Mouse (Mus musculus) brain, embryonic 14.5 days (tissue): ENCODE measurements around the gene Exph5. TPM values are rescaled to one million over a fixed set of nuclear protein-coding genes. Genes with fewer than 3 reads are reported as not detected.
A peak's percentile ranks its signal among the peaks of the same experiment; 100 is the strongest.

Experiments
- DNase-seq: peaks from one replicate; pipeline ENCODE4 v3.0.0-alpha.2; 2011; ENCODE audit warnings: low read depth
- CTCF ChIP-seq: fragments of 200-500 bp; IDR thresholded peaks from 2 replicates; pipeline ENCODE4 v1.5.1; 2012; ENCODE audit warnings: inconsistent platforms, mild to moderate bottlenecking, moderate library complexity, borderline replicate concordance; ENCODE audit not compliant: insufficient read depth, insufficient read length; ENCODE audit errors: extremely low read depth
- POLR2A ChIP-seq: fragments of 200-500 bp; IDR thresholded peaks from 2 replicates; pipeline ENCODE4 v1.6.1; 2012; ENCODE audit warnings: mild to moderate bottlenecking, inconsistent platforms, borderline replicate concordance; ENCODE audit not compliant: poor library complexity, insufficient read depth, insufficient read length, severe bottlenecking; ENCODE audit errors: extremely low read depth
- polyA plus RNA-seq: library from polyadenylated mRNA; depleted of rRNA; stranded (reverse); fragments of >200 nt; gene quantifications from 2 replicates; pipeline ENCODE4 v1.2.3, GENCODE M21; 2012; rRNA removed

The Exph5 gene
- polyA plus RNA-seq, 1 experiment: 0.23 TPM

DNA sequence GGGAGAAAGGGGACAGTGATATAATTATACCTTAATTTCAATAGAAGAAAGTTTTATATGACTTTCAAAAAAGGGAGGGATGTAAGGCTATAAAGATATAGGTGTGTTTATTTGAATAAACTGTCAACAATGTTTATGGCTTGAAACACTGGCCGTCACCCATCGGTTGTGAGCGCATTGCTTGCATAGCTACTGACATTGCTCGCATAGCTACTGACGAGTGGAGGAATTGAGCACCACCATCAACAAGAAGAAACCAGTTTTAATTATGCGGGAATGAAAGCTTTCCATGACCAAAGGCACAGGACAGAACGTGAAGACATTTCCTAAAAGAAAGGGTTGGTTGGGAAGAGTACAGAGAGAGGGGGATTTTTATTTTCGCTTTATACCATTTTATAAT is 99.7 kb downstream of the Exph5 start:
- no peak for TF ChIP-seq POLR2A
- TF ChIP-seq CTCF: no peak
- no peak for DNase-seq

DNA sequence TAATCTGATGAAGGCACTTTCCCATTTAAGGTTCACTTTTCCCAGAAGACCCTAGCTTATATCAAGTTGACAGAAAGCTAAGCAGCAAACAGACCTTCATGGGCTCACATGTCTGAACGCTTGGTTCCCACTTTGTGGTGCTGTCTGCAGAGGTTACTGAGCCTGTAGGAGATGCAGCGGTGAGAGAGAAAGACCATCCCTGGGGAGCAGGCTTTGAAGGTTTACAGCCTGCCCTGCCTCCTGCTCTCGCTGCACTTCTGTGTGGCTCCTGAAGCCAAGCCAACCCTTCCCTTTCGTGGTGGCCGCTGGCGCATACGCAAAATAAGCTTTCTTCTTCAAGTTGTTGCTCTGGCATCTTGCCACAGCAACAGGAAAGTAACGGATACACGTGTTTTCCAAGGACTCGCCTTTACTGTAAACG is 100.8 kb downstream of the Exph5 start, which contains the start of gene 4930550C14Rik:
Gene 4930550C14Rik, plus strand, starts transcription at position 35 of the 421 bp plus-strand sequence.
- DNase-seq: peak; percentile 72
- TF ChIP-seq POLR2A: no peak
- TF ChIP-seq CTCF: no peak

DNA sequence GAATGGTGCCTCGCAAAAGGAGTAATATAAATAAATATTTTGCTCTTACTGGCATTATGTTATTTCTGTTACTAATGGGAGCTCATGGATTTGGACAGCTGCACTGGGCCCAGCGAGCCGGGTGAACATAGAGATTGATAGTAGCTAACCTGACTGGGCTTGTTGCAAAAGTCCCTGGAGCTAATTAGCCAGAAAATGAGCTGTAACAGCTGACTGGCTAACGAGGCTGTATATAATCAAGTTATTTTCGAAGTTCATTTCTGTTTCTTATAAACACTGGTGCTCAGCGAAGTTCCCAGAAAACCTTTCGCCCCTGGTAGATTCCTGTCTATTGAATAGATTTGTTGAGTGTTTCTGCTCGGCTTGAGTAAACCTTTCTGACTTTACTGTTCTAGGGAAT is 101.5 kb downstream of the Exph5 start:
- peak; percentile 55 for DNase-seq
- no peak for TF ChIP-seq POLR2A
- no peak for TF ChIP-seq CTCF

DNA sequence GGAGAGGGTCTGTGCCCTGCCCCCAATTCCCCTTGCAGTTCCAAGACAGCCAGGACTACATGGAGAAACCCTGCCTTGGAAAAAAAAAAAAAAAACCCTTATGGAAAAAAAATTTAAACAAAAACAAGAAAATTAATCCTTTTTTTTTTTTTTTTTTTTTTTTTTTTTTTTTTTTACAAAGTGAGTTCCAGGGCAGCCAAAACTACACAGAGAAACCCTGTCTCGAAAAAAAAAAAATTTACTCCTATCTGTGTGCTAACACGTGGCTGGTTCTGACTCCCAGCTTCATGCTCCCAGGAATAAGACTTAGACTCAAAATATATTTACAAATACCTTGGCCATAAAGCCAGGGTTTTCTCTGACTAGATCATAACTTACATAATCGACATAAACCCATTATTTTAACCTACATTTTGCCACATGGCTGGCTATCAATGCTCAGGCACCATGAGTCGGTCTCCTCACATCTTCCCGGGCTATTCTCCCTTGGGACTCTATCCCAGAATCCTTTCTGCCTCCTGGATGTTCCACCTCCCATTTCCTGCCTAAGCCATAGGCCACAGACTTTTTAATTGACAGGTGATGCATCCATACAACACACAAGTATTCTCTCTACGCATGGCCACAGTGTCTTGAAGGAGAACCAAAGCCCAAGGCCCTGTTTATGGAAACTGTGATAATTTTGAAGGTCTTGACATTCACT is 102.7 kb downstream of the Exph5 start:
- DNase-seq: peak; percentile 67
- no peak for TF ChIP-seq CTCF

DNA sequence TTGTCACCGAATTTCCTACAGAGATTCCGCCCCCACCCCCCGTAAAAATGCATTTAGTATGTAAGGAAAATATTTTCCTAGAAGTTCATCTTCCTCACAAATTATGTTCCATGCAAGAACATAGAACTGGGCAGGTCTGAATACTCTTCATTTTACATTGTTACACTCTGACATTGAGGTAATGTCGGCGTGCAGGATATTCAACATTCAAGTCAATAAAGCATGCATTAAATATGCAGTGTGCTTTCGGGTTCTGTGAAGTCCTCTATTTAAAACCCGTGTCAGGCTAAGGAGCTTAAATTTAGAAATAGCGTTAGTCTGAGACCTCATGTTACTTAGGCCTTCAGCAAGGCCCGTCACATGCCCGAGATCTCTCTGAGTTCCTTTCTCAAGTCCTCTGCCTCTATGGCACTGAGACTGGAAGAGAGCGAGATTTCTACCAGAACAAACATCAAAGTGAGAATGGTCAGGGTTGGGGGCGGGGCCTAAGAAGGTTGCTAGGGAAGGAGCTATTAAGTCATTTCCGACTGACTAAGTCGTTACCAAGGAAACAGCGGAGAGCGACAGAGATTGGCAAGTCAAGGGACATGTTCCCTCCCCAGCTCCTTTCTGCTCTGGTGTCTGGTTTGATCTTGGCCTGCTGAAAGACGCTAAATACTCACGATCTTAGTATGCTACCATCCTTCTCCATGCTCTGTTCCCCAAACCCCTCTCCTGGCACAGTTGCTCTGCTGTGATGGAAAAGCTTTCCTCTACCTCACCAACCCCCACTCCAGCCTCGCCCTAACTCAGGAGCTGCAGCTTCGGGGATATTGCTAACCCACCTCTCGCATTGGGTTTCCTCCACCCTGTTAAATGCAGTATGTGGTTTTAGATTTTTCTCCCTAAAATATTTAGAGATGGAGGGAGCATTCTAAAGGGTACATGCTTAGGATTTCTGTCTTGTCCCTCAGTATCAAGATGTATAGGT is 103.6 kb downstream of the Exph5 start:
- no peak for TF ChIP-seq POLR2A
- no peak for TF ChIP-seq CTCF

DNA sequence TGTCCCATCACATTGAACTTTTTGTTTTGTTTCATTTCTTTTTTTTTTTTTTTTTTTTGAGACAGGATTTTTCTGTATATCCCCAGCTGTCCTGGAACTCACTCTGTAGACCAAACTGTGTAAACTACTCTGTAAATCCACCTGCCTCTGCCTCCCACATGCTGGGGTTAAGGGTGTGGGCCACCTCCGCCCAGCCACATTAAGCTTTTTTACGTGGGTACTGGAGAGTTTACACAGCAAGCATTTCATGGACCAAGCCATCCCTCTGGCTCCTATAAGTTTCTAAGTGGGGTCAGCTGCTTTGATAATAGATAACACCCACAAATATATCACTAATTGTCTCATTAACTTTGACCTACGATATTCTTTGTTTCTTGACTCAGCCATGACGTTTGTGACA is 107.1 kb downstream of the Exph5 start:
- TF ChIP-seq POLR2A: no peak
- no peak for TF ChIP-seq CTCF
- DNase-seq: no peak

More for the DNA sequence above, 103.6 kb downstream of the Exph5 start:
- DNase-seq: peak; percentile 97

DNA sequence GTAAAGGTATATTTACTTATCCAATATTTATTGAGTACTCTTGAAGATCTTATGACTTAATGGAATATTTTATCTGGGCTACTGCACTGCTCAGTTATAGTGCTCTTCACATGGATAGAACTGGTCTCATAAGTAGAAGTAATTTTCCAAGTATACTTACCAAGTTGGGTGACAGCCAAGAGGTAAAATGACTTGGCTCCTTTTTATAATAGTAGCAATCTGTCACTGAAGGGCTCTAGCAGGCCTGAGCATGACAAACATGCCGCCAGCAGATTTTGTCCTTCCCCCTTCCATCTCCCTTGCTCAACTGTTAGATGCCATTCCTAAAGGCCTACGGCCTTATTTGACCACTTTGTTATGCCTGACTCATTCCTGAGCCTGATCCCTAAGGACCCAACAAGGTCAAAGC is 107.5 kb downstream of the Exph5 start:
- peak; percentile 2 for DNase-seq
- TF ChIP-seq CTCF: no peak
- no peak for TF ChIP-seq POLR2A

DNA sequence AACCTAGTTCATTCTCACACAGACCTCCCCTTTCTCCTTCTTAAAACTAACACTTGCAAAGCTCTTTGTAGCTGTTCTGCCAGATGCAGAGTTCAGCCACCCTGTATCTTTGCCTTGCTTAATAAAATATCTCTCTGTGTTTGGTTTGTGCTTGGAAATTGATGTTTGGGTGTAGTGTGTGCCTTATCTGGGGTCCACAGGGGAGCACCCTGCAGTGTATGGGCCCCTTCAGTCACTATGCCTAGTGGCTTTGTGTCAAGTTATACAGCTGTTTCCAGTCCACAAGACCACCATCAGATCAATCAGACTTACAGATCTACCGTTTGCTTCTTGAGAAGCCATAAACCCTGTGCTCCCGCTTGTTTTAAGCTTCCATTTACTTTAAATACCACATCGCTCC is 108.0 kb downstream of the Exph5 start:
- TF ChIP-seq CTCF (no peak), POLR2A (no peak)
- no peak for DNase-seq

DNA sequence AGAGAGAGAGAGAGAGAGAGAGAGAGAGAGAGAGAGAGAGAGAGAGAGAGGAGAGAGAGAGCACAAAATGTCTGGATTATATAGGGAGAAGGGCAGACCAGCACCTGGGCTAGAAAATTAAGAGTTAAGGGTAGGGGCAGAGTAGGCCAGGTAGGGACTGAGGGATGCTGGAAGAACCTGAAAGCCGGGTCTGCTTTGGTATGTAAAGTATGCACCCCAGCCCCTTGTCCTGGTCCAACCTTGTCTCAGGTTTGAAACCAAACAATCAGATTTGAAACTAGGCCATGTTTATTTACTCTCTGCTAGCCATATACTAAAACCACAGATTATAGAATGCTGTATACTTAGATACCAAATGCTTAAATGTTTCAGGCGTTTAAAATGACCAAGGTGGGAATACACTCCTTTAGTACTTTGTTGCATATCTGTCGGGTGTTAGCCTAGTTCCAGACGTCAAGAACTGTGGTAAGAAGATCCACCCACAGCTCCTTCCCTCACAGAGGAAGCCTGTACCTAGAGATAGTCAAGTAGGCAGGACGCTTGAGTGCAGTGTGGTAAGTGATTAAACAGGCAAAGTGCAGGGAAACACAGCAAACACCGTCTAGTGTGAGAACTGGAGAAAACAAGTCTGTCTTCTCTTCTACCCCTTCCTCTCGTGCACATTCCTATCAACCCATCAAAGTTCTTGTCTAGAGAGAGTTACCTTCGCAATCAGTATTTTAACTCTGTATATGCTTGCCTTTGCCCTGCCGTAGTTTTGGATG is 120.8 kb downstream of the Exph5 start:
- TF ChIP-seq CTCF: no peak
- TF ChIP-seq POLR2A: no peak
- no peak for DNase-seq

DNA sequence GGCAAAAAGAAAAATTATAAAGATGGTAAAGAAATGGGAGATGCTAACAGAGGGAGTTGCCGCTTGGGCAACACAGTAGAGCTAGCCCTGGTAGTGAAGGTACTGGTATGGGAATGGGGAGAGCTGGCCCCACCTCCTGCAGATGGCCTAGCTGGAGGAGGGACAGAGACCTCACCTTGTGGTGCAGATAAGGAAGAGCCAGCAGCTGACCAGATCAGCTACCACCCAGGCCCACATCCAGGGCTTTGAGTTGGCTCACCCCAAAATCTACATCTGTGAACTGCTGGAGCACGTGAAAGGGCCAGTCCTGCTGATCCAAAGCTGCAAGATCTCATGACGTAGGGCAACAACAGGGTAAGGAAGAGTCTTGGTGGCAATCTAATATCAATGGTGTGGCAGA is 125.3 kb downstream of the Exph5 start:
- TF ChIP-seq POLR2A: no peak
- TF ChIP-seq CTCF: no peak
- no peak for DNase-seq

Other genes starting within 250 kb of the Exph5 start
- gene Ddx10, start 53.6 kb upstream of the Exph5 start, polyA plus RNA-seq: 10.0 and 12.8 TPM in 2 replicates
- gene Kdelc2, start 82.4 kb downstream of the Exph5 start, polyA plus RNA-seq: 1.4 and 3.0 TPM in 2 replicates
- gene 4930550C14Rik, start 100.7 kb downstream of the Exph5 start, polyA plus RNA-seq: 0.09 and 0.25 TPM in 2 replicates
- gene Atm, start 235.1 kb downstream of the Exph5 start, polyA plus RNA-seq: 5.9 and 12.3 TPM in 2 replicates
- 10.5 and 10.7 TPM in 2 replicates for gene Npat, start 235.4 kb downstream of the Exph5 start, polyA plus RNA-seq